Mouse (Mus musculus) common myeloid progenitor, adult 5-6 weeks (primary cell): ENCODE results near the gene Ece1. TPM values are rescaled to one million over a fixed set of nuclear protein-coding genes. Genes with fewer than 3 reads are reported as not detected.
"Not testable (repeated sequence)": the region's sequence is repeated elsewhere in the genome, so short reads cannot be mapped to it uniquely, and the experiment has no call there.

Experiments
- ATAC-seq: replicated peaks from 2 replicates; pipeline ENCODE4 v1.8.0; 2016; ENCODE audit warnings: low read depth, mild to moderate bottlenecking, moderate TSS enrichment, inconsistent platforms; ENCODE audit not compliant: poor library complexity, severe bottlenecking
- total RNA-seq: library from RNA; stranded (forward); fragments of 200-1000, 187-1606 nt; gene quantifications from 2 replicates; pipeline ENCODE4 v1.2.3, GENCODE M21; 2017

Ece1 gene
- total RNA-seq, 1 experiment from 2014 or later: 8.9 TPM

- ATAC-seq: peak; percentile 55
Observed at GRCm38 (mm10) chr4:137963881-137964584, 102.0 kb downstream of the Ece1 start.

- ATAC-seq: no peak
Observed at GRCm38 (mm10) chr4:137964585-137964930, 102.5 kb downstream of the Ece1 start.

GRCm38 (mm10) chr4:137968203-137968602, 106.2 kb downstream of the Ece1 start:
- peak; percentile 96 for ATAC-seq

- ATAC-seq: not testable (repeated sequence)
Observed at GRCm38 (mm10) chr4:137970623-137971199, 108.7 kb downstream of the Ece1 start.

GRCm38 (mm10) chr4:137974856-137975432, 112.9 kb downstream of the Ece1 start:
- ATAC-seq: not testable (repeated sequence)

GRCm38 (mm10) chr4:137979066-137979644, 117.1 kb downstream of the Ece1 start:
- not testable (repeated sequence) for ATAC-seq

GRCm38 (mm10) chr4:137982869-137983268, 120.8 kb downstream of the Ece1 start:
- no peak for ATAC-seq

- no peak for ATAC-seq
Observed at GRCm38 (mm10) chr4:137984212-137984611, 122.2 kb downstream of the Ece1 start.

- no peak for ATAC-seq
Observed at GRCm38 (mm10) chr4:137984746-137985145, 122.7 kb downstream of the Ece1 start.

- ATAC-seq: no peak
Observed at GRCm38 (mm10) chr4:137989426-137989825, 127.4 kb downstream of the Ece1 start.

GRCm38 (mm10) chr4:137990433-137990832, 128.4 kb downstream of the Ece1 start:
- no peak for ATAC-seq

GRCm38 (mm10) chr4:137991240-137991639, 129.2 kb downstream of the Ece1 start:
- ATAC-seq: no peak

- ATAC-seq: peak; percentile 68
Observed at GRCm38 (mm10) chr4:137992890-137993289, 130.9 kb downstream of the Ece1 start, which contains the start of gene Eif4g3. TSS of gene Eif4g3 (plus strand) at chr4:137993022.

GRCm38 (mm10) chr4:137993291-137993758, 131.3 kb downstream of the Ece1 start:
- ATAC-seq: peak; percentile 90

- ATAC-seq: peak; percentile 12
Observed at GRCm38 (mm10) chr4:137993821-137994561, 132.0 kb downstream of the Ece1 start.

GRCm38 (mm10) chr4:137994562-137995336, 132.7 kb downstream of the Ece1 start:
- ATAC-seq: peak; percentile 55

GRCm38 (mm10) chr4:137995399-137995798, 133.4 kb downstream of the Ece1 start:
- ATAC-seq: no peak

- no peak for ATAC-seq
Observed at GRCm38 (mm10) chr4:137998232-137998631, 136.2 kb downstream of the Ece1 start.

- ATAC-seq: no peak
Observed at GRCm38 (mm10) chr4:138000682-138001081, 138.6 kb downstream of the Ece1 start.
